Mouse (Mus musculus): ENCODE results near the gene Mdm4. TPM values are rescaled to one million over a fixed set of nuclear protein-coding genes. Genes with fewer than 3 reads are reported as not detected.

Mdm4 gene
- polyA plus RNA-seq, 1 experiment, result 147 TPM

DNA sequence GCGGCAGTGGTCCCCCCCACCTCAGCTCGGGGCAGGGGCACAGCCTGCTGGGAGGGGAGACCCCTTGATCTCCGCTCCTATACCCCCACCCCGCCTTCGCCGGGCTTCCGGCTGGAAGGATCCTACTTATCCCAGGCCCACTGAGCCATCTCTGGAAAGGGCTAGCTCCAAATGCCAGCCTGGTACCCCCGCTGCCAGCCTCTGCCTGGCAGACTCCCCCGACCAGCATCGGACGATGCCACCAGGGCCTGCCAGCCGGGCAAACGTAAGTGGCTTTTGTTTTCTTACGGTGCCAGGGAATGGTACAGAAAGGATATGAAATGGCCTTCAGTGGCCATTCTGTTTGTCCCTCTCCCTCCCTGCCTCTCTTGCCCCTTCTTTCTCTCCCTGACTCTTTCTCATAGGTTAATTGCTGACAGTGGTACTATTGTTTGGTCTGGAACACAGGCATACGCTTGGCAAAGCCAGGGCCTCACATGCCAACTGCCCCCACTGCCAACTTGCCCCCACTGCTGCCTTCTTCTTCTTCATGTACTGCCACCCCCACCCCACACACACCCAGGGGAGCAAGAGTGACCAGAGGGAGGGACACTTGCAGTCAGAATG is 38.4 kb upstream of the Mdm4 start:
- Histone ChIP-seq H3K27ac (ENCODE audit: control insufficient read depth, insufficient read depth, low read length) (no peak overlapping the region), H3K4me3 (ENCODE audit: control insufficient read depth, insufficient read depth, low read length) (no peak overlapping the region), H3K4me1 (replicated peaks; ENCODE audit: control insufficient read depth, insufficient read depth, low read length) (peaks cover 36% of the 10 kb centered on the region), H3K36me3 (ENCODE audit: control insufficient read depth, insufficient read depth, low read length) (no peaks in the 10 kb centered on the region), H3K27me3 (ENCODE audit: control insufficient read depth, insufficient read depth, low read length) (no peaks in the 10 kb centered on the region)
- 97% methylated on average over 15 of the region's 15 CpGs for WGBS
- TF ChIP-seq POLR2A (IDR thresholded peaks at IDR 0.05; ENCODE audit: control insufficient read depth, extremely low read depth, insufficient read depth, low read length, poor library complexity), result no peak
- no peak for TF ChIP-seq CTCF (IDR thresholded peaks at IDR 0.05; ENCODE audit: borderline replicate concordance, control insufficient read depth, extremely low read depth, insufficient read depth, low read length, poor library complexity)
- no peak for DNase-seq

- 89% methylated on average over 5 of the region's 5 CpGs for WGBS
- Histone ChIP-seq H3K4me3 (ENCODE audit: control insufficient read depth, insufficient read depth, low read length) (no peak overlapping the region), H3K4me1 (replicated peaks; ENCODE audit: control insufficient read depth, insufficient read depth, low read length) (peaks cover 31% of the 10 kb centered on the region), H3K27ac (ENCODE audit: control insufficient read depth, insufficient read depth, low read length) (no peak overlapping the region), H3K36me3 (ENCODE audit: control insufficient read depth, insufficient read depth, low read length) (no peaks in the 10 kb centered on the region), H3K27me3 (ENCODE audit: control insufficient read depth, insufficient read depth, low read length) (no peaks in the 10 kb centered on the region)
- DNase-seq, result no peak
- TF ChIP-seq CTCF (IDR thresholded peaks at IDR 0.05; ENCODE audit: borderline replicate concordance, control insufficient read depth, extremely low read depth, insufficient read depth, low read length, poor library complexity) (no peak), POLR2A (IDR thresholded peaks at IDR 0.05; ENCODE audit: control insufficient read depth, extremely low read depth, insufficient read depth, low read length, poor library complexity) (no peak)
Observed at GRCm38 (mm10) chr1:133068268-133068667, 37.9 kb upstream of the Mdm4 start.

- no peak overlapping the region for H3K4me3 ChIP-seq (ENCODE audit: control insufficient read depth, insufficient read depth, low read length)
- DNase-seq, result no peak
- no peaks in the 10 kb centered on the region for H3K4me1 ChIP-seq (replicated peaks; ENCODE audit: control insufficient read depth, insufficient read depth, low read length)
- H3K27ac ChIP-seq (ENCODE audit: control insufficient read depth, insufficient read depth, low read length), result no peak overlapping the region
- TF ChIP-seq CTCF (IDR thresholded peaks at IDR 0.05; ENCODE audit: borderline replicate concordance, control insufficient read depth, extremely low read depth, insufficient read depth, low read length, poor library complexity) (no peak), POLR2A (IDR thresholded peaks at IDR 0.05; ENCODE audit: control insufficient read depth, extremely low read depth, insufficient read depth, low read length, poor library complexity) (no peak)
- no peaks in the 10 kb centered on the region for H3K27me3 ChIP-seq (ENCODE audit: control insufficient read depth, insufficient read depth, low read length)
- WGBS, result 96% methylated on average over 6 of the region's 6 CpGs
- H3K36me3 ChIP-seq (ENCODE audit: control insufficient read depth, insufficient read depth, low read length), result no peaks in the 10 kb centered on the region
Observed at GRCm38 (mm10) chr1:133063164-133063563, 32.8 kb upstream of the Mdm4 start.

GRCm38 (mm10) chr1:133060681-133061080 is 30.3 kb upstream of the Mdm4 start:
- no peak for DNase-seq
- H3K27ac ChIP-seq (ENCODE audit: control insufficient read depth, insufficient read depth, low read length), result no peak overlapping the region
- WGBS, result 81% methylated on average over 4 of the region's 4 CpGs
- TF ChIP-seq POLR2A (IDR thresholded peaks at IDR 0.05; ENCODE audit: control insufficient read depth, extremely low read depth, insufficient read depth, low read length, poor library complexity) (no peak), CTCF (IDR thresholded peaks at IDR 0.05; ENCODE audit: borderline replicate concordance, control insufficient read depth, extremely low read depth, insufficient read depth, low read length, poor library complexity) (no peak)
- H3K4me3 ChIP-seq (ENCODE audit: control insufficient read depth, insufficient read depth, low read length), result no peak overlapping the region
- no peaks in the 10 kb centered on the region for H3K27me3 ChIP-seq (ENCODE audit: control insufficient read depth, insufficient read depth, low read length)
- H3K4me1 ChIP-seq (replicated peaks; ENCODE audit: control insufficient read depth, insufficient read depth, low read length), result peaks cover 5% of the 10 kb centered on the region
- H3K36me3 ChIP-seq (ENCODE audit: control insufficient read depth, insufficient read depth, low read length), result no peaks in the 10 kb centered on the region

DNA sequence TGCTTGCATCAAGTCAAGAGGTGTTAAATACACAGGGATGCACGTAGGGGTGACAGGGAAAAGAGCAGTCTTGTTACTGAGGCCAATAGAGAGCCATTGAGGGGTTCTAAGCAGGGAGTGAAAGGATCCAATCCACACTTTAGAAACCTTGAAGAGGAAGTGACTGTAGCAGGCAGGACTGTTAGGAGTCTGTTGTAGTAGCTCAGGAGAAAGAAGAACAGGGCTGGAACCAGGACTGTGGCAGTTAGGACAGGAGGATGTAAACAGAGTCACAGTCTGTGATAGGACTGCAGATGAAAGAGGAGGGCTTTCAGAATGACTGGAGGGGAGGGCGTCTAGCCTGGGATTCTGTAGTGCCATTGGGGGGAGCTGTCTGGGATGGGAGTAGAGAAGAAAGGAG is 29.2 kb upstream of the Mdm4 start:
- no peak overlapping the region for H3K4me3 ChIP-seq (ENCODE audit: control insufficient read depth, insufficient read depth, low read length)
- H3K36me3 ChIP-seq (ENCODE audit: control insufficient read depth, insufficient read depth, low read length), result no peaks in the 10 kb centered on the region
- TF ChIP-seq CTCF (IDR thresholded peaks at IDR 0.05; ENCODE audit: borderline replicate concordance, control insufficient read depth, extremely low read depth, insufficient read depth, low read length, poor library complexity) (no peak), POLR2A (IDR thresholded peaks at IDR 0.05; ENCODE audit: control insufficient read depth, extremely low read depth, insufficient read depth, low read length, poor library complexity) (no peak)
- 87% methylated on average over 2 of the region's 2 CpGs for WGBS
- peaks cover 5% of the 10 kb centered on the region for H3K4me1 ChIP-seq (replicated peaks; ENCODE audit: control insufficient read depth, insufficient read depth, low read length)
- no peak overlapping the region for H3K27ac ChIP-seq (ENCODE audit: control insufficient read depth, insufficient read depth, low read length)
- DNase-seq, result no peak
- H3K27me3 ChIP-seq (ENCODE audit: control insufficient read depth, insufficient read depth, low read length), result no peaks in the 10 kb centered on the region

GRCm38 (mm10) chr1:133057345-133058034 is 27.1 kb upstream of the Mdm4 start:
- Histone ChIP-seq H3K4me1 (replicated peaks; ENCODE audit: control insufficient read depth, insufficient read depth, low read length) (peaks cover 5% of the 10 kb centered on the region), H3K27me3 (ENCODE audit: control insufficient read depth, insufficient read depth, low read length) (no peaks in the 10 kb centered on the region)

More at GRCm38 (mm10) chr1:133057345-133058034, 27.1 kb upstream of the Mdm4 start:
- H3K36me3 ChIP-seq (ENCODE audit: control insufficient read depth, insufficient read depth, low read length), result no peaks in the 10 kb centered on the region
- DNase-seq, result no peak
- H3K4me3 ChIP-seq (ENCODE audit: control insufficient read depth, insufficient read depth, low read length), result no peak overlapping the region
- TF ChIP-seq POLR2A (IDR thresholded peaks at IDR 0.05; ENCODE audit: control insufficient read depth, extremely low read depth, insufficient read depth, low read length, poor library complexity) (no peak), CTCF (IDR thresholded peaks at IDR 0.05; ENCODE audit: borderline replicate concordance, control insufficient read depth, extremely low read depth, insufficient read depth, low read length, poor library complexity) (no peak)
- 34% methylated on average over 7 of the region's 7 CpGs for WGBS
- no peak overlapping the region for H3K27ac ChIP-seq (ENCODE audit: control insufficient read depth, insufficient read depth, low read length)

All from thymus, adult 2 months (tissue).